Mouse (Mus musculus): ENCODE data around the gene Nuak2. TPM values are rescaled to one million over a fixed set of nuclear protein-coding genes. Genes with fewer than 3 reads are reported as not detected.

The Nuak2 gene
- total RNA-seq, 2 experiments from 2014 or later, result 3.1 TPM

GRCm38 (mm10) chr1:132351058-132351457 is 35.1 kb downstream of the Nuak2 start:
- DNase-seq (ENCODE audit: low spot score in 2 of 2), result no peak

GRCm38 (mm10) chr1:132353389-132353788 is 37.5 kb downstream of the Nuak2 start:
- no peak for DNase-seq (ENCODE audit: low spot score in 2 of 2)

GRCm38 (mm10) chr1:132354234-132354633 is 38.3 kb downstream of the Nuak2 start:
- DNase-seq (ENCODE audit: low spot score in 2 of 2), result no peak

GRCm38 (mm10) chr1:132355162-132355601 is 39.3 kb downstream of the Nuak2 start:
- no peak for DNase-seq (ENCODE audit: low spot score in 2 of 2)

- DNase-seq (ENCODE audit: low spot score in 2 of 2), result peak; percentile 91 to 92
Measured at GRCm38 (mm10) chr1:132355841-132356242, 39.9 kb downstream of the Nuak2 start.

GRCm38 (mm10) chr1:132356841-132357240 is 40.9 kb downstream of the Nuak2 start:
- no peak for DNase-seq (ENCODE audit: low spot score in 2 of 2)

GRCm38 (mm10) chr1:132361959-132362358 is 46.0 kb downstream of the Nuak2 start:
- no peak for DNase-seq (ENCODE audit: low spot score in 2 of 2)

GRCm38 (mm10) chr1:132364388-132364787 is 48.5 kb downstream of the Nuak2 start:
- no peak for DNase-seq (ENCODE audit: low spot score in 2 of 2)

GRCm38 (mm10) chr1:132364896-132365557 is 49.1 kb downstream of the Nuak2 start:
- peak; percentile 37 to 59 for DNase-seq (ENCODE audit: low spot score in 2 of 2)

GRCm38 (mm10) chr1:132365645-132366044 is 49.7 kb downstream of the Nuak2 start:
- no peak for DNase-seq (ENCODE audit: low spot score in 2 of 2)

- DNase-seq (ENCODE audit: low spot score in 2 of 2), result no peak
Measured at GRCm38 (mm10) chr1:132366235-132366634, 50.3 kb downstream of the Nuak2 start.

GRCm38 (mm10) chr1:132366937-132367336 is 51.0 kb downstream of the Nuak2 start:
- DNase-seq (ENCODE audit: low spot score in 2 of 2), result no peak

- peak; percentile 86 to 88 for DNase-seq (ENCODE audit: low spot score in 2 of 2)
Measured at GRCm38 (mm10) chr1:132367692-132368506, 52.0 kb downstream of the Nuak2 start.

- no peak for DNase-seq (ENCODE audit: low spot score in 2 of 2)
Measured at GRCm38 (mm10) chr1:132370681-132371173, 54.8 kb downstream of the Nuak2 start.

GRCm38 (mm10) chr1:132371298-132372081 is 55.6 kb downstream of the Nuak2 start:
- no peak for DNase-seq (ENCODE audit: low spot score in 2 of 2)

GRCm38 (mm10) chr1:132372354-132372753 is 56.4 kb downstream of the Nuak2 start:
- no peak for DNase-seq (ENCODE audit: low spot score in 2 of 2)

GRCm38 (mm10) chr1:132372896-132373534 is 57.1 kb downstream of the Nuak2 start:
- no peak for DNase-seq (ENCODE audit: low spot score in 2 of 2)

GRCm38 (mm10) chr1:132374140-132374872 is 58.4 kb downstream of the Nuak2 start:
- no peak for DNase-seq (ENCODE audit: low spot score in 2 of 2)

- DNase-seq (ENCODE audit: low spot score in 2 of 2), result no peak
Measured at GRCm38 (mm10) chr1:132374873-132375244, 58.9 kb downstream of the Nuak2 start.

- DNase-seq (ENCODE audit: low spot score in 2 of 2), result no peak
Measured at GRCm38 (mm10) chr1:132375256-132375655, 59.3 kb downstream of the Nuak2 start.
